Mouse (Mus musculus) right cerebral cortex, postnatal 10 days (tissue): Measurements from ENCODE around the gene Rps21.

Source experiments
- DNase-seq, 2 experiments: peaks; one replicate each; pipeline ENCODE4 v3.0.0; 2021; ENCODE audit warnings: low spot score in 2 of 2

Gene Rps21

DNA sequence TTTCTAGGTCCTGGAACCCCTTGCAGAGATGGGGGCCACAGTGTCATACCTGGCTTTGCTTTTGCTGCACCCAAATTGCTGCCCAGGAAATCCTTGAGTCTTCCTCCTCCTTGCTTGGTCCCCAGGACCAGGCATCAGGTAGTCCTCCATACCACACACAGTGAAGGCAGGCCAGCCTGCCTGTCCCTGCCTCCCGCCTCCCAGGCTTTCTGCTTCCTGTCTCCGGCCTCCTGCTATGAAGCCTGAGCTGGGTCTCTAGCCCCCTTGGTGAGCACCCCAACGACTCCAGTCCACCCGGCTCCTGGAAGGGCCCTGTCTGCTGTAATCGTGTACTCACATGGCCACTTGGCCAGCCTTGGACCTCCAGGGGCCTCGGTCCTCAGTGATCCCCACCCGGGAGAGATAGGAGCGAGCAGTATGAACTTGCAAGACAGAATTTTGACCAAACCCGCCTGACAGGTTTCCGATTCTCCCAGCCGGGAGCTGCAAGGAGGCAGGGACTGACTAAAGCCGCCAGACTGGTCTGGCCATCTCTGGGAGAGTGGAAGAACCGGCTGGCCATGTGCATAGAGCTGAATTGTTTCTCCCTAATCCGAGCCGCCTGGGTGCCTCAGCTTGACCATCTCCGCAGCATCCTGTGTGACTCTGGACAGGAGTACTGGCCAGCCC lies 32.4 kb downstream of the Rps21 start, which contains the start of gene Rbbp8nl:
TSS of gene Rbbp8nl (minus strand) at position 440 of the 669 bp plus-strand sequence.
- no peak for DNase-seq

DNA sequence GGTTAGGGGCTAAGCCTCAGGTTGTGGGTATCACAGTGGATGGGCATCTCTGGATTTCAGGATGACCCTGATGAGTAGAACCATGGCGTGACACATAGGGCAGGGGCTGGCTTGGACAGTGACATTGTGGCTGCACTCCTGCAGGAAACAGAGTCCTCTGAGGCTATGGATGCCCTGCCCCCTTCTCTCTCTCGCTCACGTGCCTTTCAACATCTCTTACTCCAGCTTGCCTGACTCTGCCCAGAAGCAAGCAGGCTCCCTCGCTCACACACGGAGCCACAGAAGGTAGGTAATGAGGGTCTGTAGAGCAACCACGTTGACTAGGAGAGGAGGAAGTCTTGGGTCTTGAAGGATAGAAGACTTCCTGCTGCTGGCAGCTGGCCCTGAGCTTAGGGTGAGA lies 33.3 kb downstream of the Rps21 start:
- no peak for DNase-seq

DNA sequence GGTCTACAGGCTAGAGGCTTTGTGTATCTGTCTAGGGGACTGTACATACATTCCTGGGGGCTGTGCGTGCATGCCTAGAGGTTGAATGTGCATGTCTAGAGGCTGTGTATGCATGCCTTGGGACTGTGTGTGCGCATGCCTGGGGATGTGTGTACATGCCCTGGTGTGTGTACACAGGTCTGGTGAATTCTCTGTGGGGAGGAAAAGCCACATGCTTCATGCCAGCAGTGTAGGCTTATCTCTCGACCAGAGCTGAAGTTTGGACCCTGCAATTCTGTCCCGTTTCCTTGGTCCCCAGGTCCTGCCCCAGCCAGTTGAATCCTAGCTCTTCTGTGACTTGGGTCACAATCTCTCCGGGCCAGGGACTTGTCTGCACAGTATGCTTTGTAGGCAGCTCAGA lies 34.4 kb downstream of the Rps21 start:
- DNase-seq, result no peak

DNA sequence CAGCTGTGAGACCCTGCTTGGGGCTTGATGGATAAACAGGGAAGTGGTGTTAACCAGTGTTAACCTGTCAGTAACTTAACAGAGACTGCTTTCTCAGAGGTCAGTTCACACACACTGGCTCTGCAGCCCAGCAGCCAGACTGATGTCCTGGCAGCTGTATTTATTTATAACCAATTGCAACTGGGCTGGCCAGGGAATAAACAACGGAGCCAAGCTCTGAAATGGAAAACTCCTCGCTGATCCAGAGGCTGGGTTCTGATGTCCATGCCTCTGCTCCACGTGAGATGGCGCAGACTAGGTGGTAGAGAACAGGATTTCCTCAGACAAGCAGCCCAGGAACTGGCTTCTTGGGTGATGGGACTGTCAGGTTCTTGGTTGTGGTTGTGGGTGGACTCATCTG lies 34.8 kb downstream of the Rps21 start:
- no peak for DNase-seq

DNA sequence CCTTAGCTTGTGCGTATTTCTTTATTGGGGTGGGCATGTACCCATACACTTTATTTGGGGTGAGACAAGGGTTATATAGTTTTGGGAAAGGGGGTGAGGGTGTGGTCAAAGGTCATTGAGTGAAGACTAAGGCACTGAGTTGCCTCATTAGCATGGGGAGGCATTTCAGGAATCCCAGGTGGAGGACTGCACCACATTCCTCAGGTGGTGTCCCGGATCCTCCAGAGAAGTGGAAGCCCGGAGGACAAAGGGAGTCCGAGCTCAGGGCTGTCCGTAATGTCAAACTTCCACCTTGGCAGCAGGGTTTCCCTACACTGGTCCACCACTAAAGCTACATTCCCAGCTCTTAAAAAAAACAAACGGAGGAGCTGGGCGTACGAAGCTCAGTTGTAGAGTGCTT lies 35.7 kb downstream of the Rps21 start:
- DNase-seq, result no peak

DNA sequence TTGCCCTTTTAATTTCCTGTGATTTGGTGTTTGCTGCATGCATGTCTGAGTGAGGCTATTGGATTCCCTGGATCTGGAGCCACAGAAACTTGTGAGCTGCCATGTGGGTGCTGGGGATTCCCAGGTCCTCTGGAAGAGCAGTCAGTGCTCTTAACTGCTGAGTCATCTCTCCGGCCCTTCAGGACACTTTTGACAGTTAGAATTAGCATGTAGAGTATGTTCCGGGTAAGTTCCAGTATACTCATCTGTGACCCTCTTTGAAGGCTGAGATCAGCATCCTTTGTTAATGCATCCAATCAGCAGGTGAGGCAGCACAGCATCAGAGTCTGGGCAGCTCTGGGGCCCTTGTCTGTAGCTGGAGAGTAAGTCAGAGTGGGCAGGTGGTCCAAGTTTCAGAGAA lies 43.1 kb downstream of the Rps21 start:
- DNase-seq, result no peak

DNA sequence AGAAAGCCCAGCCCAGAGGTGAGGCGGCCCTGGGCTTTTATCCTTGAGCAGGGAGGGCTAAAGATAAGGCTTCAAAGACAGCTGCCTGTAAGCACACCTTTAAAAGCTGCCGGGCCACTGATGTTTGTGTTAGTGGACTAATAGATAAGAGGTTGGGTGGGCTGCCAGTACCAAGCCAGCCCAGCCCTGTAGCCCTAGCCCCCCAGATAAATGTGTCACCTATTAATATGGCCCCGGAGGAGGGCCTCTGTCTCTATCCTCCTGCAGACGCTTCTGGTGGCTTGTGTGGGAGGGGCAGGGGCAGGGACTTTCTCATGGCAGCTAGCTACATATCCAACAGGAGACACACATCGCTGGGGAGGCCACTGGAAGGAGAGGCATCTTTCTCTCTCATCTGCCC lies 43.6 kb downstream of the Rps21 start:
- DNase-seq, result no peak

DNA sequence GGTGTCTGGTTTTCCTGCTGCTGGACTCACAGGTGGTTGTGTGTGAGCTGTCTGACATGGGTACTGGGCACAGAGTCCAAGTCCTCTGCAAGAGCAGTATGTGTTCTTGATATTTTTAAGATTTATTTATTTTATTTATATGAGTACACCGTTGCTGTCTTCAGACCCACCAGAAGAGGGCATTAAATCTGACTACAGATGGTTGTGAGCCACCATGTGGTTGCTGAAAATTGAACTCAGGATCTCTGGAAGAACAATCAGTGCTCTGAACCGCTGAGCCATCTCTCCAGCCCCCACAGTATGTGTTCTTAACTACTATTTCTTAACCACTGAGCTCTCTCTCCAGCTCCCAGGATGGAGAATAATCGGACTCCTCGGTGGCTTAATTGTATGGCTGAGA lies 45.0 kb downstream of the Rps21 start:
- DNase-seq, result no peak

DNA sequence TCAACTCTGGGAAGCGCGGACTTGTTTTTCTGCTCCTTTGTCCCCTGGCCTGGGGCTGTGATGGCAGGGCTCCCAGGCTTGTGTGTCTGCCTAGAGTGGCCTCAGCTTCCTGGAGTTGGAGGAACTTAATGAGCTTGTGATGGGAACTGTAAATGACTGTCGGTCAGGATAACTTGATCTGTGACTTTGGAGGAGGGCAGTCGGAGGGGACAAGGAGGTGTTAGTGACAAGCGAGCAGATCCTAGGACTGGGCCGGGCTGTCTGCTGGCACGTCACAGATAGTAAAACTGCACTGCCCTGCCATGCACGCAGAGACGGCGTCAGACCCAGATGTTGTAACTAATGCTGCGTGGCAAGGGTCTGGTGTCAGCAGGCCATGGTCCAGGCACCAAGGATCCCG lies 46.3 kb downstream of the Rps21 start:
- no peak for DNase-seq

DNA sequence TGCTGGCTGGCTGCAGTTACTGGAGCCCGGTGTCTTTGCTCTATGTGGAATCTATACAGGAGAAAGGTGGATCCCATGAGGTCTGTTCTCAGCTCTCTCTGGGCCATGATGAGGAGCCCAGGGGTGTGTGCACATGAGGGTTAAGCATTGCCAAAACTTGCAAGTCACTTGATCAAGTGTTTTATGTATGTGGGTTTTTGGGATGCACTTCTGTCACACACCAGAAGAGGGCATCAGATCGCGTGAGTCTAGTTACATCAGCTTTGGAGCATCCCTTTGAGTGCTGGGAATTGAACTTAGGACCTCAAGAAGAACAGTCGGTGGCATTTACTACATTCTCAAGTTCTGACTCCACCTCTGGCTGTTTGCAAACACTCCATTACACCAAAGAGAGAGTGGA lies 47.4 kb downstream of the Rps21 start:
- no peak for DNase-seq

DNA sequence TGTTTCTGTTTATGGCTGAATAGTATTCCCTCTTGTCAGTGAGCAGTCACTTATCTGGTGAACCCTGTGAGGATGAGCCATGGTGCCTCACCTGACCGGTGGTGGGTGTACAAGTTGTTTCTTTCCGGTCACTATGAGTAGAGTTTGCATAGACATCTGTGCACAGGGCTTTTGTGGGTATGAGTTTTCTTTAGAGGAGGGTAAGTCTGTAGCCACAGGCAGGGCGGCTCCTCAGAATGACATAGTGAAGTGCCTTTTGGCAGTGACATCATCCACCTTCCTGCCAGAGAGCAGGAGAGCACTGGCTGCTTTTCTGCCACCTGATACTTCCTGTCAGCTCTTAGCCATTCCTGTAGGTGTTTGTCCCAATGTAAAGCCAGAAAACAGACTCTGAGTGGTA lies 48.3 kb downstream of the Rps21 start:
- DNase-seq, result no peak

DNA sequence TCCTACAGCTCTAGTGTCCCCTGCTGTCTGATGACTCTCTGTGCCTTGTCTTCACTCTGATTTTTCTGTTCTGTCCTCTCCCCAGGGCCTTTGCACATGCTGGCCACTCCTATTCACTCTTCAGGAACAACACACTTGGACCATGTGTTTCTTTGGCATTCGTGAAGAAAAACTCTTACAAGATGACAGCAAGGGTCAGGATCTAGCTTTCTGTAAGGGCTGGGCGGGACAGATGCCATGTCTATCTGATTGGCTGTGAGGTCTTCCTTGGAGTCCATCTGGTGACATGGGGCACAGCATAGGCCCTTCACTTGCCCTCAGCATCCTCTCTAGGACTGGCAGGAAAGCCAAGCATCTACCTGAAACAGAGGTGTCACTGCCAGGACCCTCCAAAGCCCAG lies 48.8 kb downstream of the Rps21 start:
- DNase-seq, result no peak

DNA sequence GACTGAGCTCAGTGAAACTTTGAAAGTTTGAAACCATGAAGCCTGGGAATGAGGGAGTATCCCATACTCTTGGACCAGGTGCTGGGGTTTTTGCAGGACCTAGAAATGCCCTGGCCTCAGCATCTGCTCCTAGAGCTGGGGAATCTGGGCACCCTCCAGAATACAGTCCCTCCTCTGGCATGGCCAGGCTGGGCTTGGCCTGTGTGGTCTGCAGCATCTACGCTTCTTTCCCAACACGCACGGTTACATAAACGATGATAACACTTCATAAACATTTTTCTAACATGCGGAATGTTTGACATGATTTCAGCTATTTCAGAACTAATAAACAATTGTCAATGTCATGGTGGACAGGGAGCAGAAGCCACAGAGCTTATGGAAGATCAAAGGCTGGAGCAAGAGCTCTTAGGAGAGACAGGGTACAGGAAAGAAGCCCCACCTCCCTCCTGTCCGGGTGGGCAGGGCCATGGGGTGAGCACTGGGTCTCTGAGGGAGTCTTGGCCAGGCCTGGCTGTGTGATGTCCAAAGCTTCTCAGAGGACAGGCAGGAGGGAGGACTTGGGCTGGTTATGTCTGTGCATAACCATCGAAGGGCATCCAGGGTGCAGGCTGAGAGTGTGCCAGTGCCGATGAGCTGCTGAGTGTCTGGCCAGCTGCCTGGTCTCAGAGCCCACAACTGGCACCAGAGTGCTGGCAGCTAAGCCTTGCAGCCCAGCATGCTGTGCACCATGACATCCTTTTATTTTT lies 49.4 kb downstream of the Rps21 start:
- peak; percentile 56 to 61 for DNase-seq

DNA sequence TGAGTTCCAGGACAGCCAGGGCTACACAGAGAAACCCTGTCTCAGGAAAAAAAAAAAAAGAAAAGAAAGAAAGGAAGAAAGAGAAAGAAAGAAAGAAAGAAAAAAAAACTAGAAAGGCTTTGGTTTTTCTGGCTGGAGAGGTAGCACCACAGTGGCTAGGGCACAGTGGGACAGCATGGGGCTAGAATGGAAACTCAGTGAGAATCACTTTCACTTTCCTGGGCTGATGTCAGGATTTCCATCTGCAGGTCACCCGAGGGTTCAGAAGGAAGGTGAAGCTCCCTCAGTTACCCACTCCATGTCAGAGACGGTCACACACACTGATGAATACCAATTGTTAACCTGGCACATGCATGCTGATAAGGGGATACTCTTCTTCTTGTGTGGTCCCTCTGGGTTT lies 50.5 kb downstream of the Rps21 start:
- DNase-seq, result no peak
